Mouse (Mus musculus) G1E (cell line): ENCODE results near the gene Ctps. TPM values are rescaled to one million over a fixed set of nuclear protein-coding genes. Genes with fewer than 3 reads are reported as not detected.

Experiments
- ATAC-seq: 2 replicates; pipeline ENCODE4 v1.8.0; 2016; ENCODE audit warnings: mild to moderate bottlenecking; ENCODE audit not compliant: insufficient number of reproducible peaks, poor library complexity, low FRiP score, severe bottlenecking; ENCODE audit errors: extremely low read depth
- DNase-seq: peaks from one replicate; pipeline ENCODE4 v3.0.0; 2012; ENCODE audit warnings: low spot score
- H3K27me3 ChIP-seq: 2 replicates; pipeline ENCODE4 v1.6.1; 2012; ENCODE audit warnings: mild to moderate bottlenecking, low read length, inconsistent platforms; ENCODE audit not compliant: insufficient read depth
- H3K36me3 ChIP-seq: replicated peaks from 2 replicates; pipeline ENCODE3; 2012; ENCODE audit warnings: mild to moderate bottlenecking, inconsistent platforms
- H3K4me1 ChIP-seq: 2 replicates; pipeline ENCODE4 v1.6.1; 2012; ENCODE audit warnings: low read depth, low read length, inconsistent platforms, mixed read lengths; ENCODE audit not compliant: insufficient read depth
- H3K4me3 ChIP-seq: 2 replicates; pipeline ENCODE4 v1.5.1; 2012; ENCODE audit warnings: low read depth, mild to moderate bottlenecking, inconsistent platforms, low read length, moderate library complexity, mixed read lengths
- H3K9me3 ChIP-seq: replicated peaks from 2 replicates; pipeline ENCODE4 v1.6.1; 2012; ENCODE audit warnings: inconsistent platforms
- CTCF ChIP-seq: IDR thresholded peaks from 2 replicates; pipeline ENCODE4 v1.5.1; 2012; ENCODE audit warnings: low read depth, low read length, inconsistent platforms, mixed read lengths
- GATA1 ChIP-seq: IDR thresholded peaks from 2 replicates; pipeline ENCODE4 v1.6.1; 2012; ENCODE audit warnings: borderline replicate concordance, low read length, inconsistent platforms, mixed read lengths
- GATA2 ChIP-seq: IDR thresholded peaks from 2 replicates; pipeline ENCODE4 v1.6.1; 2012; ENCODE audit warnings: low read depth, low read length, inconsistent platforms, borderline replicate concordance
- POLR2AphosphoS5 ChIP-seq: IDR thresholded peaks from 2 replicates; pipeline ENCODE4 v1.6.1; 2012; ENCODE audit warnings: low read depth, low read length, inconsistent platforms; ENCODE audit not compliant: insufficient replicate concordance
- TAL1 ChIP-seq: conservative IDR thresholded peaks from 2 replicates; pipeline ENCODE4 v1.6.1; 2012; ENCODE audit warnings: low read depth, low read length, inconsistent platforms, mixed read lengths
- polyA plus RNA-seq: library from polyadenylated mRNA; stranded (reverse); fragments of >175 nt; gene quantifications from 2 replicates; pipeline ENCODE4 v1.2.3, GENCODE M21; 2012
- total RNA-seq, 2 experiments: library from RNA; stranded (forward) in 1 of 2; stranded (reverse) in 1 of 2; fragments of 200-1000 nt in 1 of 2; fragments of >200 nt in 1 of 2; fragmentation: Nextera tagmentation in 1 of 2; gene quantifications; 2 replicates each; pipeline ENCODE4 v1.2.3; 2014 to 2017

Gene Ctps
- total and polyA plus RNA-seq, 3 experiments: 9.3 to 41.3 (median 40.8) TPM

GRCm38 (mm10) chr4:120556592-120556991 is 13.5 kb downstream of the Ctps start:
- peaks cover 2% of the 10 kb centered on the region; the same call in 1 of the 2 replicates for H3K4me1 ChIP-seq
- no peak overlapping the region for H3K4me3 ChIP-seq
- ATAC-seq (no peak), DNase-seq (no peak)
- H3K27me3 ChIP-seq: no peaks in the 10 kb centered on the region
- TF ChIP-seq GATA1 (no peak), TAL1 (no peak), POLR2AphosphoS5 (no peak), GATA2 (no peak), CTCF (no peak)
- H3K9me3 ChIP-seq: no peaks in the 10 kb centered on the region
- H3K36me3 ChIP-seq: peaks cover 96% of the 10 kb centered on the region

GRCm38 (mm10) chr4:120544896-120545295 is 25.2 kb downstream of the Ctps start:
- no peaks in the 10 kb centered on the region for H3K27me3 ChIP-seq
- DNase-seq (no peak), ATAC-seq (no peak)
- peaks cover 95% of the 10 kb centered on the region for H3K36me3 ChIP-seq
- no peaks in the 10 kb centered on the region for H3K9me3 ChIP-seq
- H3K4me1 ChIP-seq: no peaks in the 10 kb centered on the region
- TF ChIP-seq GATA2 (no peak), POLR2AphosphoS5 (no peak), CTCF (no peak), TAL1 (no peak), GATA1 (no peak)
- no peak overlapping the region for H3K4me3 ChIP-seq

GRCm38 (mm10) chr4:120538664-120539063 is 31.4 kb downstream of the Ctps start:
- TF ChIP-seq GATA1: no peak
- no peak for TF ChIP-seq POLR2AphosphoS5
- H3K36me3 ChIP-seq: peaks cover 60% of the 10 kb centered on the region
- ATAC-seq: no peak

GRCm38 (mm10) chr4:120531986-120532385 is 38.1 kb downstream of the Ctps start, which contains the start of gene Slfnl1:
TSS of gene Slfnl1 (plus strand) at chr4:120532231.
- DNase-seq (no peak), ATAC-seq (no peak)
- Histone ChIP-seq H3K4me1 (no peaks in the 10 kb centered on the region), H3K4me3 (no peak within 1 kb of the TSS), H3K27me3 (peaks cover 38% of the 10 kb centered on the region), H3K36me3 (peaks cover 3% of the 10 kb centered on the region), H3K9me3 (no peaks in the 10 kb centered on the region)
- TF ChIP-seq TAL1 (no peak), POLR2AphosphoS5 (no peak), CTCF (no peak), GATA2 (no peak), GATA1 (no peak)

More at GRCm38 (mm10) chr4:120538664-120539063, 31.4 kb downstream of the Ctps start:
- H3K9me3 ChIP-seq: no peaks in the 10 kb centered on the region
- no peak overlapping the region for H3K4me3 ChIP-seq
- no peaks in the 10 kb centered on the region; the same call in 1 of the 2 replicates for H3K4me1 ChIP-seq
- H3K27me3 ChIP-seq: peaks cover 10% of the 10 kb centered on the region
- no peak for DNase-seq

GRCm38 (mm10) chr4:120528171-120528570 is 41.9 kb downstream of the Ctps start:
- no peaks in the 10 kb centered on the region for H3K4me1 ChIP-seq
- H3K36me3 ChIP-seq: no peaks in the 10 kb centered on the region
- no peak overlapping the region for H3K4me3 ChIP-seq
- ATAC-seq: no peak
- no peak for DNase-seq
- H3K27me3 ChIP-seq: peaks cover 39% of the 10 kb centered on the region
- H3K9me3 ChIP-seq: no peaks in the 10 kb centered on the region
- TF ChIP-seq POLR2AphosphoS5 (no peak), GATA1 (no peak), GATA2 (no peak), TAL1 (no peak), CTCF (no peak)

- ATAC-seq: no peak
- Histone ChIP-seq H3K4me3 (no peak overlapping the region), H3K36me3 (no peaks in the 10 kb centered on the region), H3K9me3 (no peaks in the 10 kb centered on the region), H3K4me1 (no peaks in the 10 kb centered on the region), H3K27me3 (peaks cover 33% of the 10 kb centered on the region)
- TF ChIP-seq CTCF (no peak), GATA1 (no peak), GATA2 (no peak), POLR2AphosphoS5 (no peak), TAL1 (no peak)
- no peak for DNase-seq
These were observed 47.0 kb downstream of the Ctps start for GRCm38 (mm10) chr4:120523092-120523491.

- Histone ChIP-seq H3K4me3 (no peak overlapping the region), H3K4me1 (no peaks in the 10 kb centered on the region), H3K36me3 (no peaks in the 10 kb centered on the region), H3K27me3 (peaks cover 30% of the 10 kb centered on the region), H3K9me3 (no peaks in the 10 kb centered on the region)
- DNase-seq (no peak), ATAC-seq (no peak)
- no peak for TF ChIP-seq TAL1
- TF ChIP-seq CTCF: no peak
- TF ChIP-seq POLR2AphosphoS5: no peak
- TF ChIP-seq GATA1: no peak
- no peak for TF ChIP-seq GATA2
These were observed 47.7 kb downstream of the Ctps start for GRCm38 (mm10) chr4:120522351-120522750.
